Mouse (Mus musculus) MEL (cell line): ENCODE measurements around the gene Phgr1. TPM values are rescaled to one million over a fixed set of nuclear protein-coding genes. Genes with fewer than 3 reads are reported as not detected.

Experiments
- DNase-seq: peaks from one replicate; pipeline ENCODE4 v3.0.0; 2011; ENCODE audit warnings: low read depth, low spot score
- H3K27ac ChIP-seq: 2 replicates; pipeline ENCODE4 v1.5.1; 2012; ENCODE audit warnings: low read depth, mild to moderate bottlenecking, control low read depth, low read length, moderate library complexity; ENCODE audit not compliant: control insufficient read depth
- H3K27me3 ChIP-seq, 2 experiments: fragments of 150-350 bp in 1 of 2; sonication (generic) in 1 of 2; 2 replicates each; pipeline ENCODE4 v1.6.1; 2012; ENCODE audit warnings: low read length in 2 of 2, mild to moderate bottlenecking in 2 of 2, improper control_type of control experiment in 1 of 2, moderate library complexity in 1 of 2; ENCODE audit not compliant: insufficient read depth in 2 of 2, control insufficient read depth in 1 of 2
- H3K36me3 ChIP-seq, 2 experiments: 2 replicates each; pipeline ENCODE4 v1.6.1; 2012 to 2014; ENCODE audit warnings: low read length in 2 of 2, improper control_type of control experiment in 1 of 2, inconsistent platforms in 1 of 2, mild to moderate bottlenecking in 1 of 2; ENCODE audit not compliant: insufficient read depth in 2 of 2, control insufficient read depth in 1 of 2
- H3K4me1 ChIP-seq, 2 experiments: fragments of 150-350 bp in 1 of 2; sonication (generic) in 1 of 2; 2 replicates each; pipeline ENCODE4 v1.6.1; 2012; ENCODE audit warnings: low read length in 2 of 2, improper control_type of control experiment in 1 of 2, mild to moderate bottlenecking in 1 of 2; ENCODE audit not compliant: insufficient read depth in 2 of 2, control insufficient read depth in 1 of 2
- H3K4me3 ChIP-seq, 2 experiments: fragments of 150-350 bp in 1 of 2; sonication (generic) in 1 of 2; 2 replicates each; pipeline ENCODE4 v1.5.1; 2012; ENCODE audit warnings: low read depth in 2 of 2, low read length in 2 of 2, mild to moderate bottlenecking in 2 of 2, moderate library complexity in 2 of 2, control low read depth in 1 of 2, improper control_type of control experiment in 1 of 2; ENCODE audit not compliant: control insufficient read depth in 1 of 2, insufficient read depth in 1 of 2
- H3K79me2 ChIP-seq: 2 replicates; pipeline ENCODE4 v1.6.1; 2012; ENCODE audit warnings: mild to moderate bottlenecking, low read length, moderate library complexity; ENCODE audit not compliant: control insufficient read depth, poor library complexity, insufficient read depth
- H3K9ac ChIP-seq: 2 replicates; pipeline ENCODE4 v1.6.1; 2012; ENCODE audit warnings: low read depth, mild to moderate bottlenecking, control low read depth, low read length, moderate library complexity; ENCODE audit not compliant: control insufficient read depth, poor library complexity, severe bottlenecking
- H3K9me3 ChIP-seq: fragments of 150-350 bp; sonication (generic); replicated peaks from 2 replicates; pipeline ENCODE4 v1.6.1; 2012; ENCODE audit warnings: mild to moderate bottlenecking, low read length, improper control_type of control experiment, moderate library complexity; ENCODE audit not compliant: insufficient read depth
- BHLHE40 ChIP-seq: IDR thresholded peaks from 2 replicates; pipeline ENCODE4 v1.6.1; 2012; ENCODE audit warnings: low read depth, mild to moderate bottlenecking, inconsistent platforms, low read length, improper control_type of control experiment, borderline replicate concordance
- CHD1 ChIP-seq: IDR thresholded peaks from 2 replicates; pipeline ENCODE4 v1.6.1; 2012; ENCODE audit warnings: low read depth, mild to moderate bottlenecking, inconsistent platforms, low read length, improper control_type of control experiment
- CHD2 ChIP-seq: IDR thresholded peaks from 2 replicates; pipeline ENCODE4 v1.6.1; 2011; ENCODE audit warnings: low read length, improper control_type of control experiment
- CTCF ChIP-seq, 3 experiments: IDR thresholded peaks in 2 of 3; conservative IDR thresholded peaks in 1 of 3; 2 replicates each; pipeline ENCODE4 v1.5.1; 2011 to 2012; ENCODE audit warnings: low read length in 3 of 3, low read depth in 2 of 3, mild to moderate bottlenecking in 2 of 3, improper control_type of control experiment in 1 of 3, inconsistent platforms in 1 of 3, mixed read lengths in 1 of 3, moderate library complexity in 1 of 3; ENCODE audit not compliant: control insufficient read depth in 1 of 3, insufficient read depth in 1 of 3, poor library complexity in 1 of 3, severe bottlenecking in 1 of 3
- E2F4 ChIP-seq: IDR thresholded peaks from 2 replicates; pipeline ENCODE4 v1.6.1; 2011; ENCODE audit warnings: low read depth, low read length, improper control_type of control experiment, borderline replicate concordance
- ELF1 ChIP-seq: IDR thresholded peaks from 2 replicates; pipeline ENCODE4 v1.6.1; 2014; ENCODE audit warnings: low read depth, mild to moderate bottlenecking, inconsistent platforms, low read length, improper control_type of control experiment, moderate library complexity
- EP300 ChIP-seq, 2 experiments: IDR thresholded peaks; 2 replicates each; pipeline ENCODE4 v1.6.1; 2011; ENCODE audit warnings: improper control_type of control experiment in 2 of 2, low read length in 2 of 2, low read depth in 1 of 2, mild to moderate bottlenecking in 1 of 2
- ETS1 ChIP-seq: IDR thresholded peaks from 2 replicates; pipeline ENCODE4 v1.6.1; 2012; ENCODE audit warnings: low read depth, mild to moderate bottlenecking, inconsistent platforms, low read length, improper control_type of control experiment, moderate library complexity
- GABPA ChIP-seq: IDR thresholded peaks from 2 replicates; pipeline ENCODE4 v1.6.1; 2012; ENCODE audit warnings: low read depth, mild to moderate bottlenecking, inconsistent platforms, low read length, improper control_type of control experiment, moderate library complexity
- GATA1 ChIP-seq: IDR thresholded peaks from 2 replicates; pipeline ENCODE4 v1.6.1; 2011; ENCODE audit warnings: low read depth, low read length, improper control_type of control experiment
- HCFC1 ChIP-seq: IDR thresholded peaks from 2 replicates; pipeline ENCODE4 v1.6.1; 2012; ENCODE audit warnings: low read depth, mild to moderate bottlenecking, inconsistent platforms, low read length, improper control_type of control experiment, moderate library complexity
- JUND ChIP-seq: IDR thresholded peaks from 2 replicates; pipeline ENCODE4 v1.6.1; 2011; ENCODE audit warnings: low read depth, mild to moderate bottlenecking, improper control_type of control experiment, low read length
- KAT2A ChIP-seq: conservative IDR thresholded peaks from 2 replicates; pipeline ENCODE4 v1.6.1; 2012; ENCODE audit warnings: low read depth, low read length, improper control_type of control experiment, inconsistent platforms
- MAFK ChIP-seq: IDR thresholded peaks from 2 replicates; pipeline ENCODE4 v1.6.1; 2011; ENCODE audit warnings: low read depth, mild to moderate bottlenecking, low read length, improper control_type of control experiment, borderline replicate concordance
- MAX ChIP-seq: IDR thresholded peaks from 2 replicates; pipeline ENCODE4 v1.6.1; 2011; ENCODE audit warnings: low read length, improper control_type of control experiment
- MAZ ChIP-seq: IDR thresholded peaks from 2 replicates; pipeline ENCODE4 v1.6.1; 2012; ENCODE audit warnings: low read depth, mild to moderate bottlenecking, inconsistent platforms, low read length, improper control_type of control experiment
- MEF2A ChIP-seq: IDR thresholded peaks from 2 replicates; pipeline ENCODE4 v1.6.1; 2014; ENCODE audit warnings: low read depth, mild to moderate bottlenecking, inconsistent platforms, low read length, improper control_type of control experiment; ENCODE audit not compliant: poor library complexity, insufficient replicate concordance, severe bottlenecking; ENCODE audit errors: extremely low read depth
- MYB ChIP-seq: IDR thresholded peaks from 2 replicates; pipeline ENCODE4 v1.6.1; 2011; ENCODE audit warnings: mild to moderate bottlenecking, low read depth, low read length, improper control_type of control experiment
- MYC ChIP-seq: IDR thresholded peaks from 2 replicates; pipeline ENCODE4 v1.6.1; 2011; ENCODE audit warnings: low read depth, mild to moderate bottlenecking, low read length, improper control_type of control experiment, moderate library complexity
- NELFE ChIP-seq: IDR thresholded peaks from 2 replicates; pipeline ENCODE4 v1.6.1; 2011; ENCODE audit warnings: low read depth, low read length, improper control_type of control experiment
- NRF1 ChIP-seq: IDR thresholded peaks from 2 replicates; pipeline ENCODE4 v1.6.1; 2014; ENCODE audit warnings: low read depth, mild to moderate bottlenecking, inconsistent platforms, low read length, improper control_type of control experiment, moderate library complexity; ENCODE audit not compliant: poor library complexity, insufficient read depth, severe bottlenecking
- POLR2A ChIP-seq, 2 experiments: IDR thresholded peaks; 2 replicates each; pipeline ENCODE4 v1.6.1; 2011 to 2012; ENCODE audit warnings: low read length in 2 of 2, mild to moderate bottlenecking in 2 of 2, control low read depth in 1 of 2, improper control_type of control experiment in 1 of 2, low read depth in 1 of 2, moderate library complexity in 1 of 2; ENCODE audit not compliant: control insufficient read depth in 1 of 2, insufficient read depth in 1 of 2, poor library complexity in 1 of 2
- POLR2AphosphoS2 ChIP-seq: IDR thresholded peaks from 2 replicates; pipeline ENCODE4 v1.6.1; 2011; ENCODE audit warnings: low read length, improper control_type of control experiment
- POLR2AphosphoS5 ChIP-seq: IDR thresholded peaks from 2 replicates; pipeline ENCODE4 v1.6.1; 2012; ENCODE audit warnings: low read depth, borderline replicate concordance, mild to moderate bottlenecking, inconsistent platforms, low read length, moderate library complexity, mixed read lengths
- RAD21 ChIP-seq: IDR thresholded peaks from 2 replicates; pipeline ENCODE4 v1.6.1; 2011; ENCODE audit warnings: mild to moderate bottlenecking, low read depth, low read length, improper control_type of control experiment
- SIN3A ChIP-seq: IDR thresholded peaks from 2 replicates; pipeline ENCODE4 v1.6.1; 2012; ENCODE audit warnings: low read length, improper control_type of control experiment, inconsistent platforms
- TAL1 ChIP-seq: IDR thresholded peaks from 2 replicates; pipeline ENCODE4 v1.6.1; 2012; ENCODE audit warnings: mild to moderate bottlenecking, inconsistent platforms, low read length, moderate library complexity, mixed read lengths
- TBP ChIP-seq: IDR thresholded peaks from 2 replicates; pipeline ENCODE4 v1.8.0; 2011; ENCODE audit warnings: low read depth, low read length, improper control_type of control experiment
- TCF12 ChIP-seq: IDR thresholded peaks from 2 replicates; pipeline ENCODE4 v1.6.1; 2014; ENCODE audit warnings: low read depth, mild to moderate bottlenecking, inconsistent platforms, low read length, improper control_type of control experiment, moderate library complexity
- UBTF ChIP-seq: IDR thresholded peaks from 2 replicates; pipeline ENCODE4 v1.6.1; 2012; ENCODE audit warnings: low read depth, mild to moderate bottlenecking, inconsistent platforms, low read length, improper control_type of control experiment, moderate library complexity, borderline replicate concordance; ENCODE audit not compliant: insufficient read depth
- USF2 ChIP-seq, 2 experiments: IDR thresholded peaks; 2 replicates each; pipeline ENCODE4 v1.6.1; 2011 to 2012; ENCODE audit warnings: improper control_type of control experiment in 2 of 2, low read length in 2 of 2, borderline replicate concordance in 1 of 2, inconsistent platforms in 1 of 2, low read depth in 1 of 2, mild to moderate bottlenecking in 1 of 2; ENCODE audit not compliant: insufficient read depth in 1 of 2
- ZC3H11A ChIP-seq: IDR thresholded peaks from 2 replicates; pipeline ENCODE4 v1.6.1; 2012; ENCODE audit warnings: low read depth, mild to moderate bottlenecking, inconsistent platforms, low read length, improper control_type of control experiment
- ZMIZ1 ChIP-seq: IDR thresholded peaks from 2 replicates; pipeline ENCODE4 v1.6.1; 2012; ENCODE audit warnings: low read depth, mild to moderate bottlenecking, inconsistent platforms, low read length, improper control_type of control experiment, moderate library complexity
- ZNF384 ChIP-seq: IDR thresholded peaks from 2 replicates; pipeline ENCODE4 v1.6.1; 2012; ENCODE audit warnings: low read depth, mild to moderate bottlenecking, inconsistent platforms, low read length, improper control_type of control experiment
- polyA plus RNA-seq, 2 experiments: library from polyadenylated mRNA; stranded (reverse) in 1 of 2; unstranded in 1 of 2; fragments of >175 nt in 1 of 2; fragments of >200 nt in 1 of 2; gene quantifications; 2 replicates each; pipeline versions ENCODE4 v1.2.1 to v1.2.4; 2012; ENCODE audit warnings: low replicate concordance in 2 of 2, low read depth in 1 of 2; ENCODE audit not compliant: insufficient read length in 2 of 2, insufficient read depth in 1 of 2, missing spikeins in 1 of 2
- total RNA-seq: library from RNA; depleted of rRNA; stranded (reverse); fragments of 300-350 nt; gene quantifications from 2 replicates; pipeline ENCODE4 v1.2.3, GENCODE M21; 2012

Gene Phgr1
- total and polyA plus RNA-seq, 3 experiments, result not detected

- peaks cover 3% of the 10 kb centered on the region for H3K79me2 ChIP-seq
- no peaks in the 10 kb centered on the region for H3K27me3 ChIP-seq
- H3K4me3 ChIP-seq, result peak within 1 kb of the TSS; percentile 66 to 90
- peak within 1 kb of the TSS; percentile 88 for H3K27ac ChIP-seq
- peaks cover 3 to 25% of the 10 kb centered on the region in 2 experiments; a peak in 3 of 4 replicates for H3K4me1 ChIP-seq
- peaks cover 0 to 8% of the 10 kb centered on the region in 2 experiments; a peak in 2 of 4 replicates for H3K36me3 ChIP-seq
- H3K9me3 ChIP-seq, result no peaks in the 10 kb centered on the region
- H3K9ac ChIP-seq, result peak within 1 kb of the TSS; percentile 90
- peak; percentile 91 for DNase-seq
- TF ChIP-seq USF2 (IDR thresholded peaks at IDR 0.05; ENCODE audit: borderline replicate concordance in 1 of 2, insufficient read depth in 1 of 2, low read depth in 1 of 2, low read length in 2 of 2), result no peak
- TF ChIP-seq ELF1, result no peak
- TF ChIP-seq GATA1, result no peak
- TF ChIP-seq ZC3H11A, result no peak; the same call in 1 of the 2 replicates
- no peak for TF ChIP-seq RAD21
- TF ChIP-seq SIN3A, result peak; percentile 90
- TF ChIP-seq MYB, result no peak
- peak; percentile 72 for TF ChIP-seq NELFE
- 0 out of 2 replicates have a peak, but pooled peaks have one; percentile 44 for TF ChIP-seq TCF12
- TF ChIP-seq CTCF (IDR thresholded peaks at IDR 0.05 in 2 of 3, conservative IDR thresholded peaks at IDR 0.05 in 1 of 3; ENCODE audit: control insufficient read depth in 1 of 3, insufficient read depth in 1 of 3, low read depth in 2 of 3, low read length in 3 of 3, poor library complexity in 1 of 3, severe bottlenecking in 1 of 3), result no peak
- peak; percentile 72; the same call in 1 of the 2 replicates for TF ChIP-seq MAZ
- no peak for TF ChIP-seq NRF1
- TF ChIP-seq POLR2AphosphoS5, result no peak
- no peak for TF ChIP-seq MEF2A
- 0 out of 2 replicates have a peak, but pooled peaks have one; percentile 59 for TF ChIP-seq MYC
- TF ChIP-seq E2F4, result no peak; the same call in 1 of the 2 replicates
- TF ChIP-seq POLR2AphosphoS2, result 0 out of 2 replicates have a peak, but pooled peaks have one; percentile 50
- peak; percentile 35; the same call in 1 of the 2 replicates for TF ChIP-seq CHD2
- TF ChIP-seq ZNF384, result peak; percentile 4; the same call in 1 of the 2 replicates
- TF ChIP-seq EP300 (IDR thresholded peaks at IDR 0.05; ENCODE audit: low read depth in 1 of 2, low read length in 2 of 2), result no peak; a peak in 2 of 4 replicates
- no peak for TF ChIP-seq TAL1
- peak; percentile 62 to 78; a peak in 3 of 4 replicates for TF ChIP-seq POLR2A (IDR thresholded peaks at IDR 0.05; ENCODE audit: control insufficient read depth in 1 of 2, insufficient read depth in 1 of 2, low read depth in 1 of 2, low read length in 2 of 2, poor library complexity in 1 of 2)
- peak; percentile 56; the same call in 1 of the 2 replicates for TF ChIP-seq ZMIZ1
- peak; percentile 64 for TF ChIP-seq ETS1
- TF ChIP-seq KAT2A, result no peak
- peak; percentile 58 for TF ChIP-seq MAX
- TF ChIP-seq JUND, result 0 out of 2 replicates have a peak, but pooled peaks have one; percentile 22
- TF ChIP-seq BHLHE40, result no peak
- TF ChIP-seq UBTF, result peak; percentile 96; the same call in 1 of the 2 replicates
- no peak for TF ChIP-seq GABPA
- TF ChIP-seq CHD1, result no peak
- peak; percentile 61; the same call in 1 of the 2 replicates for TF ChIP-seq HCFC1
- TF ChIP-seq TBP, result peak; percentile 64
- no peak for TF ChIP-seq MAFK
These were observed 10.4 kb upstream of the Phgr1 start, which contains the start of gene Ccdc9b for GRCm38 (mm10) chr2:118761906-118762783. Gene Ccdc9b (minus strand): TSS chr2:118762661.
